Mouse (Mus musculus): ENCODE measurements around the gene Rab3il1. TPM values are rescaled to one million over a fixed set of nuclear protein-coding genes. Genes with fewer than 3 reads are reported as not detected.
A peak's percentile ranks its signal among the peaks of the same experiment; 100 is the strongest.

Gene Rab3il1
- polyA plus RNA-seq, 1 experiment from 2014 or later, result 34.5 TPM

- ATAC-seq (replicated peaks; ENCODE audit: low FRiP score) (no peak), DNase-seq (ENCODE audit: low spot score) (no peak)
- 89% methylated on average over 4 of the region's 4 CpGs for WGBS
- H3K9ac ChIP-seq (ENCODE audit: low read length), result no peak within 1 kb of the TSS
- peaks cover 8% of the 10 kb centered on the region; the same call in 1 of the 2 replicates for H3K36me3 ChIP-seq (ENCODE audit: control insufficient read depth, insufficient read depth, low read length)
- no peak within 1 kb of the TSS for H3K4me2 ChIP-seq (ENCODE audit: low read depth, low read length, severe bottlenecking)
- no peak within 1 kb of the TSS for H3K4me3 ChIP-seq (ENCODE audit: low read depth, low read length)
- no peaks in the 10 kb centered on the region for H3K27me3 ChIP-seq (ENCODE audit: control insufficient read depth, insufficient read depth, low read length)
- no peaks in the 10 kb centered on the region for H3K9me3 ChIP-seq (ENCODE audit: control insufficient read depth, low read length)
- peaks cover 3% of the 10 kb centered on the region; the same call in 1 of the 2 replicates for H3K4me1 ChIP-seq (replicated peaks; ENCODE audit: control insufficient read depth, insufficient read depth, low read length)
- H3K27ac ChIP-seq (ENCODE audit: low read depth, low read length), result no peak within 1 kb of the TSS
Measured at GRCm38 (mm10) chr19:9980258-9980657, 21.2 kb upstream of the Rab3il1 start, which contains the start of gene Fth1. TSS of gene Fth1 (plus strand) at chr19:9980598.

- ATAC-seq (replicated peaks; ENCODE audit: low FRiP score), result no peak
- Histone ChIP-seq H3K27ac (ENCODE audit: low read depth, low read length) (peak overlapping the region; percentile 81; the same call in 1 of the 2 replicates), H3K4me2 (ENCODE audit: low read depth, low read length, severe bottlenecking) (peak overlapping the region; percentile 59), H3K9ac (ENCODE audit: low read length) (peak overlapping the region; percentile 71), H3K4me1 (replicated peaks; ENCODE audit: control insufficient read depth, insufficient read depth, low read length) (peaks cover 3% of the 10 kb centered on the region; the same call in 1 of the 2 replicates), H3K36me3 (ENCODE audit: control insufficient read depth, insufficient read depth, low read length) (peaks cover 11% of the 10 kb centered on the region; the same call in 1 of the 2 replicates), H3K9me3 (ENCODE audit: control insufficient read depth, low read length) (no peaks in the 10 kb centered on the region), H3K4me3 (ENCODE audit: low read depth, low read length) (peak overlapping the region; percentile 92; the same call in 1 of the 2 replicates), H3K27me3 (ENCODE audit: control insufficient read depth, insufficient read depth, low read length) (no peaks in the 10 kb centered on the region)
- whole genome bisulfite sequencing, result 66% methylated on average over 4 of the region's 4 CpGs
- no peak for DNase-seq (ENCODE audit: low spot score)
Measured at GRCm38 (mm10) chr19:9981621-9982020, 19.8 kb upstream of the Rab3il1 start.

GRCm38 (mm10) chr19:9982151-9982851 lies 19.2 kb upstream of the Rab3il1 start:
- H3K36me3 ChIP-seq (ENCODE audit: control insufficient read depth, insufficient read depth, low read length), result peaks cover 11% of the 10 kb centered on the region; the same call in 1 of the 2 replicates

GRCm38 (mm10) chr19:9982852-9983542 lies 18.5 kb upstream of the Rab3il1 start:
- H3K9me3 ChIP-seq (ENCODE audit: control insufficient read depth, low read length), result no peaks in the 10 kb centered on the region
- ATAC-seq (replicated peaks; ENCODE audit: low FRiP score) (peak; percentile 78), DNase-seq (ENCODE audit: low spot score) (peak; percentile 69)
- peak overlapping the region; percentile 82 for H3K9ac ChIP-seq (ENCODE audit: low read length)
- H3K27ac ChIP-seq (ENCODE audit: low read depth, low read length), result peak overlapping the region; percentile 81
- WGBS, result under 1% methylated on average over 31 of the region's 31 CpGs
- no peaks in the 10 kb centered on the region for H3K27me3 ChIP-seq (ENCODE audit: control insufficient read depth, insufficient read depth, low read length)
- H3K4me3 ChIP-seq (ENCODE audit: low read depth, low read length), result peak overlapping the region; percentile 92
- H3K4me2 ChIP-seq (ENCODE audit: low read depth, low read length, severe bottlenecking), result peak overlapping the region; percentile 59
- peaks cover 11% of the 10 kb centered on the region; the same call in 1 of the 2 replicates for H3K36me3 ChIP-seq (ENCODE audit: control insufficient read depth, insufficient read depth, low read length)
- peaks cover 3% of the 10 kb centered on the region; the same call in 1 of the 2 replicates for H3K4me1 ChIP-seq (replicated peaks; ENCODE audit: control insufficient read depth, insufficient read depth, low read length)

More at GRCm38 (mm10) chr19:9982151-9982851, 19.2 kb upstream of the Rab3il1 start:
- ATAC-seq (replicated peaks; ENCODE audit: low FRiP score) (peak; percentile 99), DNase-seq (ENCODE audit: low spot score) (peak; percentile 99)
- Histone ChIP-seq H3K4me2 (ENCODE audit: low read depth, low read length, severe bottlenecking) (peak overlapping the region; percentile 59), H3K4me3 (ENCODE audit: low read depth, low read length) (peak overlapping the region; percentile 92), H3K9ac (ENCODE audit: low read length) (peak overlapping the region; percentile 82), H3K27me3 (ENCODE audit: control insufficient read depth, insufficient read depth, low read length) (no peaks in the 10 kb centered on the region), H3K9me3 (ENCODE audit: control insufficient read depth, low read length) (no peaks in the 10 kb centered on the region), H3K4me1 (replicated peaks; ENCODE audit: control insufficient read depth, insufficient read depth, low read length) (peaks cover 3% of the 10 kb centered on the region; the same call in 1 of the 2 replicates), H3K27ac (ENCODE audit: low read depth, low read length) (peak overlapping the region; percentile 81)
- WGBS, result under 1% methylated on average over 58 of the region's 59 CpGs

GRCm38 (mm10) chr19:9984111-9985055 lies 17.1 kb upstream of the Rab3il1 start:
- 95% methylated on average over 20 of the region's 20 CpGs for WGBS
- Histone ChIP-seq H3K4me2 (ENCODE audit: low read depth, low read length, severe bottlenecking) (peak overlapping the region; percentile 59), H3K9ac (ENCODE audit: low read length) (no peak overlapping the region), H3K27ac (ENCODE audit: low read depth, low read length) (no peak overlapping the region), H3K4me1 (replicated peaks; ENCODE audit: control insufficient read depth, insufficient read depth, low read length) (peaks cover 3% of the 10 kb centered on the region; the same call in 1 of the 2 replicates), H3K36me3 (ENCODE audit: control insufficient read depth, insufficient read depth, low read length) (peaks cover 11% of the 10 kb centered on the region; the same call in 1 of the 2 replicates), H3K9me3 (ENCODE audit: control insufficient read depth, low read length) (no peaks in the 10 kb centered on the region), H3K27me3 (ENCODE audit: control insufficient read depth, insufficient read depth, low read length) (no peaks in the 10 kb centered on the region), H3K4me3 (ENCODE audit: low read depth, low read length) (peak overlapping the region; percentile 92)
- no peak for DNase-seq (ENCODE audit: low spot score)
- no peak for ATAC-seq (replicated peaks; ENCODE audit: low FRiP score)

GRCm38 (mm10) chr19:9985190-9985899 lies 16.1 kb upstream of the Rab3il1 start:
- H3K4me1 ChIP-seq (replicated peaks; ENCODE audit: control insufficient read depth, insufficient read depth, low read length), result peaks cover 3% of the 10 kb centered on the region; the same call in 1 of the 2 replicates
- H3K9me3 ChIP-seq (ENCODE audit: control insufficient read depth, low read length), result no peaks in the 10 kb centered on the region
- no peak overlapping the region for H3K4me3 ChIP-seq (ENCODE audit: low read depth, low read length)
- H3K27ac ChIP-seq (ENCODE audit: low read depth, low read length), result no peak overlapping the region
- no peaks in the 10 kb centered on the region for H3K27me3 ChIP-seq (ENCODE audit: control insufficient read depth, insufficient read depth, low read length)
- H3K36me3 ChIP-seq (ENCODE audit: control insufficient read depth, insufficient read depth, low read length), result peaks cover 11% of the 10 kb centered on the region; the same call in 1 of the 2 replicates
- H3K4me2 ChIP-seq (ENCODE audit: low read depth, low read length, severe bottlenecking), result no peak overlapping the region
- ATAC-seq (replicated peaks; ENCODE audit: low FRiP score) (no peak), DNase-seq (ENCODE audit: low spot score) (no peak)
- 93% methylated on average over 6 of the region's 6 CpGs for WGBS
- H3K9ac ChIP-seq (ENCODE audit: low read length), result no peak overlapping the region

- 100% methylated on average over 2 of the region's 2 CpGs for WGBS
- DNase-seq (ENCODE audit: low spot score) (no peak), ATAC-seq (replicated peaks; ENCODE audit: low FRiP score) (no peak)
- Histone ChIP-seq H3K4me2 (ENCODE audit: low read depth, low read length, severe bottlenecking) (no peak overlapping the region), H3K27ac (ENCODE audit: low read depth, low read length) (no peak overlapping the region), H3K4me1 (replicated peaks; ENCODE audit: control insufficient read depth, insufficient read depth, low read length) (peaks cover 3% of the 10 kb centered on the region; the same call in 1 of the 2 replicates), H3K27me3 (ENCODE audit: control insufficient read depth, insufficient read depth, low read length) (no peaks in the 10 kb centered on the region), H3K9ac (ENCODE audit: low read length) (no peak overlapping the region), H3K36me3 (ENCODE audit: control insufficient read depth, insufficient read depth, low read length) (peaks cover 11% of the 10 kb centered on the region; the same call in 1 of the 2 replicates), H3K4me3 (ENCODE audit: low read depth, low read length) (no peak overlapping the region), H3K9me3 (ENCODE audit: control insufficient read depth, low read length) (no peaks in the 10 kb centered on the region)
Measured at GRCm38 (mm10) chr19:9985900-9986421, 15.5 kb upstream of the Rab3il1 start.
